Mouse (Mus musculus) kidney, postnatal 0 days (tissue): Measurements from ENCODE around the gene Megf8. TPM values are rescaled to one million over a fixed set of nuclear protein-coding genes. Genes with fewer than 3 reads are reported as not detected.
"Not testable (repeated sequence)": the region's sequence is repeated elsewhere in the genome, so short reads cannot be mapped to it uniquely, and the experiment has no call there.

Experiments
- ATAC-seq: fragments of 200-750 bp; cut with Nextera tagmentation; replicated peaks from 2 replicates; pipeline ENCODE4 v1.8.0; 2017; ENCODE audit warnings: low read depth, moderate number of reproducible peaks, moderate TSS enrichment, moderate library complexity; ENCODE audit not compliant: low FRiP score
- DNase-seq: peaks from one replicate; pipeline ENCODE4 v3.0.0-alpha.2; 2016; ENCODE audit warnings: low spot score
- H3K27ac ChIP-seq: fragments of 300-500 bp; sonication (generic); 2 replicates; pipeline ENCODE4 v1.5.1; 2014; ENCODE audit warnings: mild to moderate bottlenecking
- H3K27me3 ChIP-seq: fragments of 300-500 bp; sonication (generic); 2 replicates; pipeline ENCODE4 v1.6.1; 2014; ENCODE audit warnings: low read length, mixed read lengths; ENCODE audit not compliant: insufficient read depth
- H3K36me3 ChIP-seq: fragments of 300-500 bp; sonication (generic); 2 replicates; pipeline ENCODE4 v1.6.1; 2014; ENCODE audit warnings: low read length, mixed read lengths; ENCODE audit not compliant: insufficient read depth
- H3K4me1 ChIP-seq: fragments of 300-500 bp; sonication (generic); replicated peaks from 2 replicates; pipeline ENCODE4 v1.6.1; 2014; ENCODE audit warnings: antibody characterized with exemption, low read length, mixed read lengths; ENCODE audit not compliant: insufficient read depth
- H3K4me2 ChIP-seq: fragments of 300-500 bp; sonication (generic); 2 replicates; pipeline ENCODE4 v1.6.1; 2014; ENCODE audit warnings: mild to moderate bottlenecking, low read length, moderate library complexity, mixed read lengths
- H3K4me3 ChIP-seq: fragments of 300-500 bp; sonication (generic); replicated peaks from 2 replicates; pipeline ENCODE4 v1.5.1; 2014; ENCODE audit warnings: low read depth, low read length
- H3K9ac ChIP-seq: fragments of 300-500 bp; sonication (generic); 2 replicates; pipeline ENCODE4 v1.6.1; 2014; ENCODE audit warnings: low read depth, low read length
- H3K9me3 ChIP-seq: fragments of 300-500 bp; sonication (generic); replicated peaks from 2 replicates; pipeline ENCODE4 v1.6.1; 2016; ENCODE audit warnings: low read length, inconsistent platforms, mixed read lengths
- CTCF ChIP-seq: IDR thresholded peaks from 2 replicates; pipeline ENCODE4 v1.5.1; 2016; ENCODE audit warnings: antibody characterized with exemption, low read depth, mild to moderate bottlenecking, moderate library complexity
- WGBS: fragments of 180-500 bp; shearing (Covaris S2); extraction: QIAGEN DNeasy Blood & Tissue Kit; methylation state at CpG from one replicate; pipeline ENCODE4 v1.1.7; 2014; 5-methylcytosine and 5-hydroxymethylcytosine counted together
- polyA plus RNA-seq: library from polyadenylated mRNA; unstranded; fragments of >200 nt; fragmentation: Nextera tagmentation; extraction: Ambion mirVana; gene quantifications from 2 replicates; pipeline ENCODE4 v1.2.1, GENCODE M21; 2015

Megf8 gene
- polyA plus RNA-seq, 1 experiment from 2014 or later: 8.1 TPM

- Histone ChIP-seq H3K27ac (no peak overlapping the region), H3K27me3 (no peaks in the 10 kb centered on the region), H3K9ac (no peak overlapping the region), H3K9me3 (no peaks in the 10 kb centered on the region), H3K4me1 (peaks cover 7% of the 10 kb centered on the region; the same call in 1 of the 2 replicates), H3K4me3 (no peak overlapping the region), H3K4me2 (no peak overlapping the region), H3K36me3 (no peaks in the 10 kb centered on the region)
- DNase-seq (no peak), ATAC-seq (no peak)
- WGBS: 85% methylated on average over 2 of the region's 2 CpGs
- TF ChIP-seq CTCF: no peak
Observed at GRCm38 (mm10) chr7:25323219-25323618, 6.3 kb downstream of the Megf8 start.

- not testable (repeated sequence) for H3K4me2 ChIP-seq, H3K4me1 ChIP-seq, DNase-seq, H3K27me3 ChIP-seq, H3K27ac ChIP-seq, H3K36me3 ChIP-seq, H3K4me3 ChIP-seq, ATAC-seq, H3K9me3 ChIP-seq, H3K9ac ChIP-seq
- WGBS: 97% methylated on average over 5 of the region's 6 CpGs
Observed at GRCm38 (mm10) chr7:25325431-25325830, 8.5 kb downstream of the Megf8 start.

- Histone ChIP-seq H3K27ac (no peak overlapping the region), H3K9ac (no peak overlapping the region), H3K4me3 (no peak overlapping the region), H3K9me3 (no peaks in the 10 kb centered on the region), H3K4me1 (peaks cover 7% of the 10 kb centered on the region; the same call in 1 of the 2 replicates), H3K27me3 (no peaks in the 10 kb centered on the region), H3K4me2 (no peak overlapping the region), H3K36me3 (peaks cover 4% of the 10 kb centered on the region)
- DNase-seq (no peak), ATAC-seq (no peak)
- TF ChIP-seq CTCF: no peak
- WGBS: 77% methylated on average over 8 of the region's 8 CpGs
Observed at GRCm38 (mm10) chr7:25326233-25326632, 9.3 kb downstream of the Megf8 start.

GRCm38 (mm10) chr7:25333596-25334307 lies 16.8 kb downstream of the Megf8 start:
- Histone ChIP-seq H3K9me3 (no peaks in the 10 kb centered on the region), H3K4me1 (no peaks in the 10 kb centered on the region), H3K36me3 (peaks cover 32% of the 10 kb centered on the region), H3K9ac (no peak overlapping the region), H3K27ac (no peak overlapping the region), H3K4me3 (no peak overlapping the region), H3K27me3 (no peaks in the 10 kb centered on the region), H3K4me2 (no peak overlapping the region)
- 37% methylated on average over 16 of the region's 16 CpGs for WGBS
- DNase-seq: peak; percentile 94
- ATAC-seq: peak; percentile 69
- TF ChIP-seq CTCF: peak; percentile 87

GRCm38 (mm10) chr7:25334472-25334871 lies 17.5 kb downstream of the Megf8 start:
- TF ChIP-seq CTCF: no peak
- WGBS: 89% methylated on average over 12 of the region's 12 CpGs
- Histone ChIP-seq H3K9ac (no peak overlapping the region), H3K27ac (no peak overlapping the region), H3K27me3 (no peaks in the 10 kb centered on the region), H3K4me1 (no peaks in the 10 kb centered on the region), H3K4me3 (no peak overlapping the region), H3K9me3 (no peaks in the 10 kb centered on the region), H3K36me3 (peaks cover 32% of the 10 kb centered on the region), H3K4me2 (no peak overlapping the region)
- ATAC-seq: no peak
- DNase-seq: no peak

GRCm38 (mm10) chr7:25339329-25339728 lies 22.4 kb downstream of the Megf8 start:
- no peak overlapping the region for H3K9ac ChIP-seq
- no peak overlapping the region for H3K4me2 ChIP-seq
- H3K27ac ChIP-seq: no peak overlapping the region
- H3K27me3 ChIP-seq: no peaks in the 10 kb centered on the region
- no peak for TF ChIP-seq CTCF
- H3K9me3 ChIP-seq: no peaks in the 10 kb centered on the region
- no peak for ATAC-seq
- peaks cover 50% of the 10 kb centered on the region for H3K36me3 ChIP-seq
- H3K4me1 ChIP-seq: no peaks in the 10 kb centered on the region
- no peak for DNase-seq
- H3K4me3 ChIP-seq: no peak overlapping the region
- 87% methylated on average over 9 of the region's 9 CpGs for WGBS
